ENCODE assay signal across 8 mouse cellular contexts in genomic region chr5:123344628-123344962, GRCm38 (mm10). TPM values are rescaled to one million over a fixed set of nuclear protein-coding genes. Genes with fewer than 3 reads are reported as not detected.
DNase-seq lines count a peak whose midpoint lies in the region; ATAC-seq and TF ChIP-seq lines count a peak whose summit lies in the region.

No protein-coding gene starts in this region.

- WGBS in forebrain, embryonic 14.5 days = 0% methylated on average over 45 of the region's 51 CpGs
- WGBS in liver, embryonic 15.5 days (ENCODE audit: insufficient replicate concordance) = under 1% methylated on average over 45 of the region's 51 CpGs

- no peak for TF ChIP-seq CTCF in gastrocnemius, adult 2 months (IDR thresholded peaks at IDR 0.05)
- TF ChIP-seq CTCF in C2C12 (IDR thresholded peaks at IDR 0.05; ENCODE audit: control insufficient read depth, insufficient read depth, insufficient read length) = no peak

- intact Hi-C loops in gastrocnemius, adult 2 months (cut with DNase I) = loop anchor here (5.0 kb wide), 1 partner anchor 42 kb away; no protein-coding TSS in a partner anchor

- peak overlapping the region; percentile 95 for H3ac ChIP-seq in C2C12 (ENCODE audit: control insufficient read depth, insufficient read length, low read depth)

- no peaks in the 10 kb centered on the region for H3K36me3 ChIP-seq in C2C12 (ENCODE audit: control insufficient read depth, insufficient read depth)
- peaks cover 7% of the 10 kb centered on the region; the same call in 1 of the 2 replicates for H3K36me3 ChIP-seq in forebrain, embryonic 14.5 days (ENCODE audit: control insufficient read depth, insufficient read depth, low read length)
- no peaks in the 10 kb centered on the region for H3K36me3 ChIP-seq in liver, embryonic 15.5 days (replicated peaks)

- peaks cover 7% of the 10 kb centered on the region for H3K79me3 ChIP-seq in C2C12 (ENCODE audit: low read depth)

- H3K9ac ChIP-seq in forebrain, embryonic 14.5 days (ENCODE audit: low read length) = peak overlapping the region; percentile 99
- peak overlapping the region; percentile 85 for H3K9ac ChIP-seq in liver, embryonic 15.5 days

- ATAC-seq in forebrain, embryonic 14.5 days = peak; percentile 52
- peak; percentile 32 for ATAC-seq in liver, embryonic 15.5 days (ENCODE audit: insufficient read depth)

- peaks cover 42% of the 10 kb centered on the region for H3K79me2 ChIP-seq in C2C12 (ENCODE audit: control insufficient read depth, insufficient read depth)

- H3K4me3 ChIP-seq in gastrocnemius, adult 2 months = peak overlapping the region; percentile 95
- H3K4me3 ChIP-seq in C2C12 (ENCODE audit: insufficient read depth, poor library complexity, severe bottlenecking) = peak overlapping the region; percentile 63
- peak overlapping the region; percentile 96 for H3K4me3 ChIP-seq in forebrain, embryonic 14.5 days (ENCODE audit: low read depth, low read length)
- H3K4me3 ChIP-seq in liver, embryonic 15.5 days (replicated peaks) = peak overlapping the region; percentile 89

- no peaks in the 10 kb centered on the region for H3K27me3 ChIP-seq in C2C12 (ENCODE audit: control insufficient read depth, insufficient read depth, insufficient read length)
- H3K27me3 ChIP-seq in forebrain, embryonic 14.5 days (replicated peaks; ENCODE audit: control insufficient read depth, insufficient read depth, low read length) = no peaks in the 10 kb centered on the region
- no peaks in the 10 kb centered on the region for H3K27me3 ChIP-seq in liver, embryonic 15.5 days

- peaks cover 15% of the 10 kb centered on the region for H3K4me1 ChIP-seq in forebrain, embryonic 14.5 days (ENCODE audit: control insufficient read depth, insufficient read depth, low read length)
- peaks cover 46% of the 10 kb centered on the region for H3K4me1 ChIP-seq in liver, embryonic 15.5 days (replicated peaks)

- DNase-seq in gastrocnemius, adult 2 months = no peak
- DNase-seq in gastrocnemius, adult 18-20 months (ENCODE audit: low spot score) = no peak
- no peak for DNase-seq in forebrain, embryonic 14.5 days (ENCODE audit: low spot score)
- no peak for DNase-seq in right cerebral cortex, postnatal 14 days
- no peak for DNase-seq in spleen, postnatal 36 days (ENCODE audit: low spot score in 2 of 2)
- DNase-seq in urinary bladder, postnatal 36 days (ENCODE audit: low spot score in 2 of 2) = no peak

- peak overlapping the region; percentile 93 for H3K27ac ChIP-seq in gastrocnemius, adult 2 months
- peak overlapping the region; percentile 100 for H3K27ac ChIP-seq in forebrain, embryonic 14.5 days (ENCODE audit: low read depth, low read length)
- peak overlapping the region; percentile 84 for H3K27ac ChIP-seq in liver, embryonic 15.5 days (replicated peaks)

- H3K4me2 ChIP-seq in forebrain, embryonic 14.5 days (ENCODE audit: low read length) = peak overlapping the region; percentile 81
- peak overlapping the region; percentile 97 for H3K4me2 ChIP-seq in liver, embryonic 15.5 days

- no peaks in the 10 kb centered on the region for H3K9me3 ChIP-seq in forebrain, embryonic 14.5 days (replicated peaks; ENCODE audit: control insufficient read depth, low read length)
- no peaks in the 10 kb centered on the region for H3K9me3 ChIP-seq in liver, embryonic 15.5 days (replicated peaks)

TF ChIP-seq in C2C12, 6 proteins besides CTCF, POLR2A, EP300 and RAD21:
- TF ChIP-seq MYOD1 (IDR thresholded peaks at IDR 0.05; ENCODE audit: control insufficient read depth, insufficient read length, low read depth) (no peak), CEBPB (IDR thresholded peaks at IDR 0.05; ENCODE audit: low read depth) (no peak), MAX (IDR thresholded peaks at IDR 0.05) (no peak), USF1 (IDR thresholded peaks at IDR 0.05; ENCODE audit: low read depth) (no peak), MYOG (IDR thresholded peaks at IDR 0.05; ENCODE audit: control insufficient read depth, extremely low read depth, insufficient read length) (no peak), FOSL1 (IDR thresholded peaks at IDR 0.05; ENCODE audit: insufficient read depth, low read length, poor library complexity, severe bottlenecking) (no peak)

RNA-seq across cellular contexts. Expression of gene Bcl7a, which starts 1.0 kb away (rescaled TPM):
- 10 to 100 TPM in 1 of 2 experiments, 1 to 10 TPM in 1; 4.9 to 10.7 TPM for total RNA-seq in gastrocnemius, adult 2 months (2021)
- total RNA-seq in gastrocnemius, adult 18-20 months (2021) = 10 to 100 TPM in 1 of 2 experiments, 1 to 10 TPM in 1; 9.4 to 10.5 TPM
- polyA plus RNA-seq in C2C12 (2012; fragmentation: generic; extraction: Trizol) = 5.6 TPM
- 71.6 and 78.2 TPM in 2 replicates for polyA plus RNA-seq in forebrain, embryonic 14.5 days (2014; fragmentation: Nextera tagmentation; extraction: Ambion mirVana)
- 5.6 and 5.9 TPM in 2 replicates for polyA plus RNA-seq in liver, embryonic 15.5 days (2015; fragmentation: Nextera tagmentation; extraction: Ambion mirVana)

RNA-seq across cellular contexts. Expression of gene Mlxip, which starts 50.0 kb away (rescaled TPM):
- 10 to 100 TPM; 55.7 to 66.0 TPM for total RNA-seq in gastrocnemius, adult 2 months (2021)
- 10 to 100 TPM; 59.3 to 63.2 TPM for total RNA-seq in gastrocnemius, adult 18-20 months (2021)
- 4.0 TPM for polyA plus RNA-seq in C2C12 (2012; fragmentation: generic; extraction: Trizol)
- polyA plus RNA-seq in forebrain, embryonic 14.5 days (2014; fragmentation: Nextera tagmentation; extraction: Ambion mirVana) = 11.5 and 15.2 TPM in 2 replicates
- polyA plus RNA-seq in liver, embryonic 15.5 days (2015; fragmentation: Nextera tagmentation; extraction: Ambion mirVana) = 3.5 and 3.7 TPM in 2 replicates

Comparison
In these comparisons a context has a peak if more than half of its experiments do, and no peak if none do; other contexts are left out.
1. RNA of gene Bcl7a, which starts 1.0 kb away (polyA plus RNA-seq): 71.6 to 78.2 TPM in forebrain, embryonic 14.5 days; 5.6 to 5.9 TPM in liver, embryonic 15.5 days and 5.6 TPM in C2C12 (single experiment); every median in the first group is over 10 times any median in the second.
2. Peak in every context shown above with its lines, with median percentiles within 50 percentile points of each other: H3K27ac ChIP-seq and H3K4me3 ChIP-seq.